Mouse (Mus musculus): ENCODE data around the gene Dnaaf1.

Gene Dnaaf1

DNA sequence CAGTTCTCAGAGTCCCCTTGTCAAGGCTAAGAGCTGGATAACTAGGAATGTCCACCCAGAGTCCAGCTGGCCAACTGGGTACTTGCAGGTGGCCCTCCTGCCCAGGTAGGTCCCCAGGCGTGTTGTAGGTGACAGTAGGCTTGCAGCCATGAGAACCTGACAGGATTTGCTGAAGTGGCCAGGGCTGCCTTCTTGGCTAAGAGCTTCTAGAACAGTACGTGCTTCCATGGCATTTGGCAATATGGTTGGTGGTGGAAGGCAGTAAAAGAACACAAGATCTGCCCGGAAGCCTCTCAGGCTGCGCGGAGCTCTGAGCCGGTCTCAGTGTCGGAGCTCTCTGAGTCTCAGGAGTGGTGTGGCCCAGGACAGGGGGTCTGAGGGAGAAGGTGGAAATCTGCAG is 49.9 kb downstream of the Dnaaf1 start:
- DNase-seq = no peak

DNA sequence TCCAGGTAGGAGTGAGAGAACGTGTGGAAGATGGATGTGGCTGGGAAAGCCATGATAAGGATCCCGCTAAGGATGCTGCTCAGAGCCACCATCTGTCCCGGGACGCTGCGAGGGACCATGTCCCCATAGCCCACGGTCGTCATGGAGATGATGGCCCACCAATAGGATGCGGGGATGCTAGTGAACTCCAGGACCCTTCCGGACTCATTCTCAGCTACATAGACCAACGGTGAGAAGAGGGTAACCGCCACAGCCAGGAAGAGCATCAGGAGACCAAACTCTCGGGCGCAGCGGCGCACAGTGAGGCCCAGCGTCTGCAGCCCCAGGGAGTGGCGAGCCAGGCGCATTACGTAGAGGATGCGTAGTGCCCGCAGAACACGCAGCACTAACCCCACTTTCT is 50.8 kb downstream of the Dnaaf1 start:
- DNase-seq = no peak

DNA sequence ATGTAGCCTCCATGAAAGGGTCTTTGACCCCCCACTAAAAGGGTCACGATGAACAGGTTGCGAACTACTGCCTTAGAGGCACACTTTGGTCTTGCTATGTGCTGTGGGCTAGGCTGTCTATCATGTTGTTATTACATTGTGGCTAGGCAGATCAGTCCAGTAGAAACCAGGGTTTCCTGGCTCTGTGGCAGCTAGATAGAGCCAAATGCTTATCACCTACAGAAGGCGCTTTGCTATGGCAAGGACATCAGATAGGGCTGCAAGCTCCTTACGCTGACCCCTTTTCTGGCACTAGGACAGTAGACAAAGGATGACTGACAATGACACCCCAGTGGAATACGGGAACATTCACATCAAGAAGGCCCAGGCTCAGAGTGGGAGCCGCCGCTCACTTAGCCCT is 52.2 kb downstream of the Dnaaf1 start:
- DNase-seq = no peak

DNA sequence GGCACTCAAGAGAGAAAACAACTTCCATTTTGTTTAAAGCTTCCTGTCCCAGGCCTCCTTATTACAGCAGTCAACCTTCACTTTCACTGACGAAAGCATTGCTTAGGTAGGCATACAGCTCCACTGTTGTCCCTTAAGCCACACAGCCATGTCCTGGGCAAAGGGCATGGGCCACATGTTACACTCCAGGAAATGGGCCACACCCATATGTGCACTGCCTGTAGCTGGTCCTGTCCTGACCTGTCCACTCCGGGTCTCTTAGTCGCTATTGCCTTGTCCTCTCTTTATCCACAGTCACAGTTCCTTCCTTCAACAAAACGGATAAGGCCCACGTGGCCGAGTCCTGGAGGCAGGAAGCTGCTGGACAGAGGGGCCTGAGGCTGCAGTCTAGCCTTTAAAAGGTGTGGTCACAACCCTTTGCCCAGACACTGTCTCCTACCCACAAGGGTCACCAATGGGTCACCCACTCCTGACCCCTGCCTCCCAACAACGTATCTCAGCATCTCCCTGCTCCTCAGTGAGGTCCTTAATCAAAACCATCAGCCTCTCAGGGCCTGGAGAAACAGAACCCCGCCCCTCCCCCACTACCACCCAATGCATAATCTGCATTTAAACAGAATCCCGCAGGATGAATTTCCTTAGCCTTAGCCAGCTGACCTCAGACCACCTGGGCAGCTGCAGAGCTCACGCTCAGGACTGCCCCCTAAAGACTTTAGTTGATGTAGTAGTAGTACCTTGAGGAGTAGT is 52.8 kb downstream of the Dnaaf1 start:
- DNase-seq = no peak

DNA sequence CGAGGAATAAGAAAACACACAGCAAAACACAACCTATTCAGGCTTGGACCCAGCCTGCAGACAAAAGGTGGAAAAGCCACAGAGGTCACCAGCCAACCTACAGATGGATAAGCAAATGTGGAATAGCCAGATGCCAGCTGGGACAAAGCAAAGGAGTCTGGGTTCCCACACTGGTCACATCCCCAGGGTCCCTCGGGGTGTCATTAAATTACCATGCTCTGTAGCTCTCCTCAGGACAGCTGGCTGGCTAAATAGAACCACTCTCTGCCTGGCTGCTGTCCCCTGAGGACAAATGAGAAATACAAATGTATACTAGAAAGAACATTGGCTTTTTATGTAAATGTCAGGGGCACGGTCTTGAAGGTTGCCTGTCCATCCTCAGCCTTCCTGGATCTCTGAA is 55.8 kb downstream of the Dnaaf1 start:
- DNase-seq = no peak

DNA sequence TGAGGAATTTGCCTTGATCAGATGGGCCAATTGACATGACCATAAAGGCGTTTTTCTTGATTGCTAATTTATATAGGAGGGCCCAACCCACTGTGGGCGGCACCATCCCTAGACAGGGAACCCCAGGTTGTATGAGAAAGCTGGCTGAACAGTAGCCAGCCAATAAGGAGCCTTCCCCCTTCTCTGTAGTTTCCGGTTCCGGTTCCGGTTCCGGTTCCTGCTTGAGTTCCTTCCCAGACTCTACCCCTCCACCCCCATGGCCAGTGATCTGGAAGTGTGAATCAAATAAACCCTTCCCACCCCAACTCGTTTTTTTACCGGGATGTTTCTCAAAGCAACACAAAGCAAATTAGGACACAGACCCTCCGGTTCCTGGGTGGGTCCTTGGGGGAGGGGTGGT is 57.2 kb downstream of the Dnaaf1 start:
- DNase-seq = no peak

DNA sequence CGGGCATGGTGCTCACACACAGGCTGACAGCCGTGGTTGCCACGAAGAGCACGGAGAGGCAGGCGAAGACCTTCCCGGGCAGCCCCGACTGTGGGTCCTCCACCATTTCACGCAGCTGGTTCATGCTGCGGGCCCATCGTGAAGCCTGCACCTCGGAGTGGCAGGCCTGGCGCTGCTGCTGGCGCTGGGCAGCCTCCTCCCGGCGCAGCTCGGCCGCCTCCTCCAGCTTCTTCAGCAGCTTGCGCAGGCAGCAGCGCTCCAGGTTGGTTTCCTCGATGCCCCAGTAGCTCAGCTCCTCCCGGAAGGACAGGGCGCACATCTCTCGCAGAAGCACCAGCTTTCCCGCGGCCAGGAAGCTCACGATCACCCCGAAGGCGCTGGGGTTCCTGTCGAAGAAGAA is 57.9 kb downstream of the Dnaaf1 start:
- no peak for DNase-seq

DNA sequence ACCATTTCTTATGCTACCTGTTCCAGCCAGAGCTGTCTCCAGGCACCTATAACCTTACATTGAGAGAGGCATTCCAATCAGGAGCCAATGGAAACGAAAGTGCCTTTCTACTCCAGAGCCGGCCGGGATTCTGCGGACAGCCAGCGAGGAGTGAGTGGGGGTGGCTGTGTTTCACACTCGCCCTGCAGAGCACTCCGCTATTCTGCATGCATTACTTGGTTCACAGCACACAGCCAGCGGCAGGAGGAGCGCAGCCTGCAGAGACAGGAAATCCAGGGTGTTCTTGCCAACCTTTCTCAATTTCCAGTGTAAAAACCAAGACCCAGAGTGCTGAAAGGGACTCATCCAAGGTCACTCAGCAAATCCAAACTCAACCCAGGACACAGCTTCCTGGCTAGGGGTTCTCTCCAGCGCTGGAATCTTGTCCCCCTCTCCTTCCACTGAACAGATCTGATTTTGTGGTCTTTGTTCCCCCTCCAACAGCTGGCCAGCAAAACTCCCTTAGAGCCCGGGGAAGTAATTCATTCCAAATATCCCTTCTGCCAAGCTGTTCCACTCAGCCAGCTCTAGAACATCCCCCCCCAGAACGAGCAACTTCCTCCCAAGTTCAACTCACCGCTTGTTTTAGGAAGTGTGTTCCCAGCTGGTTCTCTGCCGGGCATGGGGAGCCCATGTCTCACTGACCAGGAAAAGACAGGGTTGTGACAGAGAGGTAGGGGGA is 59.7 kb downstream of the Dnaaf1 start:
- DNase-seq = peak; percentile 12

DNA sequence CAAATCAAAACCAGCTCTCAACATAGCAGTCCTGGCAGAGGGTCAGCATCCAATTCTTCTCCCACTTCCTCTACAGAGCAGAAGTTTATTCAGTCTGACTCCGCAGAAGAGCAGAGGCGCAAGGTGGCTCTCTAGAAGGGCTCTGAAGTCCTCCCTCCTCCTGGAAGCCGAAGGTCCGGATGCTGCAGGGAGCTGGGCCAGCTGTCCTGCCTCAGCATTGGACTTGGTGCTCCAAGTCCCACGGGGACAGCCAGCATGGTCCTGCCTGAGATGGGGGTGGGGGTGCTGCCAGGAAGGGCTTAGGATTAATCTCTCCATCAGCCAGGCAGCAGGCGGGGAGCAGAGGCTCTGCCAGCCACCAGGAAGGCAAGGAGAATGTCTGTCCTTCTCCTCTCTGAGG is 60.3 kb downstream of the Dnaaf1 start, which contains the start of gene Kcng4:
Gene Kcng4 (minus strand): TSS at position 303 of the 400 bp plus-strand sequence.
- peak; percentile 16 for DNase-seq

DNA sequence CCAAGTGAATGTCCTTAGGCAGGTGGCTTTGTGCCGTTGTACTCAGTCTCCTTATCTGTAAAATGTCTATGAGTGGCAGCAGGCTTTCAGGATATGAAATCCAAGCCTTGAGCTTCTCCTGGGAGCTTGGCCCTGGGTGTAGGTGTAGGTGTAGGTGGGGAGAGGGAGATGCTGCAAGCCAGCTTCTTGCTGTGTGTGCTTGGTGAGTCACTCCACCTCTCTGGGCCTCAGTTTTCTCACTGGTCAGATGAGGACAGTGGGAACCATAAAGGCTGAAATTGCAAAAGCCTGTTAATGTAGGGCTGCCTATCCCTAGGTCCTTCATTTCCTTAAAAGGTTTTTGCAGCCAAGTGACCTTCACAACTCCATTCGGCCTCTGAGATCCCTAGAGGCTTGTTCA is 60.9 kb downstream of the Dnaaf1 start:
- no peak for DNase-seq

DNA sequence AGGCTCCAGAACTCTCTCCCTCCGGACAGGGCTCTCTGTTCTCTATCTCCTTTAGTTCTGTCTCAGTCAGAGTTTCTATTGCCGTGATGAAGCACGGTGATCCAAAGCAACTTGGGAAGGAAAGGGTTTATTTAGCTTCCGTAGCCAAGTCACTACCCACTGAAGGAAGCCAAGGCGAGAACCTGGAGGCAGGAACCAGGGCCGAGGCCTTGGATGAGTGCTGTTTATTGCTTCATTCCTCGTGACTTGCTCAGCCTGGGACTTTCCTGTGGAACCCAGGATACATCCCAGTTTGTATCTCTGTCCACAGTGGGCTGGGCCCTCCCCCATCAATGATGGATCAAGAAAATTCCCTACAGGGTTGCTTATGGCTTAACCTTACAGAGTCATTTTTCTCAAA is 61.7 kb downstream of the Dnaaf1 start:
- no peak for DNase-seq

DNA sequence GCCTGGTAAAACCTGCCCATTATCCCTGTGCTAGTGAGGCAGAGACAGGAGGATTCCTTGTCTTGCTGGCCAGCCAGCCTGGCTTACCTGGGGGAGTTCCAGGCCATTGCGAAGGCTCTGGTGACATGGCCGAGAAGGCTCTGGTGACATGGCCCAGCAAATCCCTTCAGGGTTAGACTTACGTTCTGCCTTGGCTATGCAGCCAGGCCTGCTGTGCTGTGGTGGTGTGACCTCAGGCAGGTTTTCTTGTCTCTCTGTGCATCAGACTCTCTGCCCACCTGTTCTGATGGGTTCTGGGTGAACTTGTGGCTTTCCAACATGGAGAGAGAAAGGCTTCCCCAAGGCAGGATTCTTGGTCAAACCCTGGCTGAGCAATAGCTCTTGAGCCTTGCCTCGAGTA is 62.3 kb downstream of the Dnaaf1 start:
- no peak for DNase-seq

DNA sequence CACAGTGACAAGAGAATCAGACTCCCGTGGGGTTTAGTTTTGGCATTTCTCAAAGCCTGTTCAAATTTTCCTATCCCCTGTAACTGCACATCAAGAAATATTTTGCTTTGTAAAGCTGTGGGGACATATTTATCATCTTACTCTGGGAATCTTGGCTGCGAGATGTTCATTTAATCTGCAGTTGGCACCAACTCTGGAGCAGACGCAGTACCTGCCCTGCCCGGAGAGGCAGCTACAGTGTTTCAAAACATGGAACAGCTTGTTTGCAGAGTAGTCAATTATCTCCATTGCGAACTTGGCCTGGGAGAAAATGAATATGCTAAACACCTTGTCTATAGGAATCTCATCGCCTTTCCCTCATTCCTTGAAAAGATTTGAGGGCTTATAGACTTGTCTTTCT is 63.2 kb downstream of the Dnaaf1 start:
- no peak for DNase-seq

DNA sequence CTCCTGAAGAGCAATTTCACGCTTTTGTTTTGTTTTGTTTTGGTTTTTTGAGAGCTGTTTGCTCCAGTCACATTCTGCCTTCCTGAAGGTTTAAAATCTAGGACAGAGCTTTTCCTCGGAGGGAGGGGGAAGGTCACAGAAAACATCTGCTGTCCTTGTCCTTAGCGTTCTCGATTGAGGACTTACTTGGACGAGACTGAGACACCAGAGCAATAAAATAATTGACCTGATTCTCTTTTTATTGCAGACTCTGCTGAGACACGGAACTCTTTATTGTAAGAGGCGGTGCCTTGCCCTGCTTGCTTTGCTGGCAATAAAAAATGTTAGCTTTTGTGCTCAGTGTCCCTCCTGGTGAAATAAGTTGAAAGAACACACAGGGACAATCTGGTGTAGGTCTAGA is 64.8 kb downstream of the Dnaaf1 start:
- no peak for DNase-seq

DNA sequence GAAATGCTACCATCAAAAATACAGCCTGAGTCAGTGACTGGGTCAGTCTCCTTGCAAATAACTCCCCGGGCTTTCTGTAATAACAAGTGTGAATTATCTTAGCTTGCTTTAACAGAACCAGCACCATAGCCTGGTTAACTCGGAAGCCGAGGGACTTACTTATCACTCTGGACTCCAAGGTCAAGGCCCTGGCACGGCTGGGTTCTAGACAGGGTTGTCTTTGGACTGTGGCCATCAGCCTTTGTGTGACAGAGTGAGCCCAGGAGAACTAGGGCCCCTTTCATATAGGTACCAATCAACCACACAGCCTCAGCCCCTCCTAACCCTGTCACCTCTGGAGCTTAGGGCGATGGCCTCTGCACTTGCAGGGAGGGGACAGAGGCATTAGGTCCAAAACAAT is 66.0 kb downstream of the Dnaaf1 start:
- no peak for DNase-seq

DNA sequence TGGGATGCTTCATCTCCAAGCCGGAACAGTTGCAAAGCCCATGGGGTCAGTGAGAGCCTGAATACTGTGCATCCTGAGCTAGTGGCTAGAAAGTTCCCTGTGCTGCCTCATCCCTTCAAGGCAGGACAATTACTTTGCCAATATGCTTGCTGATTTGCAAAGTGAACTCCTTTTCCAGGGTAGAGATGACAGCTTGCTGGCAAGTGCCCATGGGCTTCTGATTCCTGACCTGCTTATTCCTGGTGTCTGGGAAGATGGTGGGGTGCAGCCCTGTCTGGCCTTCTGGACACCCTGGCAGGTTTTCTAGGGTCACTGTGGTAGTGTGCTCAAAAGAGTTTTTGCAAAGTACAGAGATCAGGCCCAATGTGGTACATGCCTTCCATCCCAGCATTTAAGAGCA is 67.9 kb downstream of the Dnaaf1 start:
- DNase-seq = no peak

DNA sequence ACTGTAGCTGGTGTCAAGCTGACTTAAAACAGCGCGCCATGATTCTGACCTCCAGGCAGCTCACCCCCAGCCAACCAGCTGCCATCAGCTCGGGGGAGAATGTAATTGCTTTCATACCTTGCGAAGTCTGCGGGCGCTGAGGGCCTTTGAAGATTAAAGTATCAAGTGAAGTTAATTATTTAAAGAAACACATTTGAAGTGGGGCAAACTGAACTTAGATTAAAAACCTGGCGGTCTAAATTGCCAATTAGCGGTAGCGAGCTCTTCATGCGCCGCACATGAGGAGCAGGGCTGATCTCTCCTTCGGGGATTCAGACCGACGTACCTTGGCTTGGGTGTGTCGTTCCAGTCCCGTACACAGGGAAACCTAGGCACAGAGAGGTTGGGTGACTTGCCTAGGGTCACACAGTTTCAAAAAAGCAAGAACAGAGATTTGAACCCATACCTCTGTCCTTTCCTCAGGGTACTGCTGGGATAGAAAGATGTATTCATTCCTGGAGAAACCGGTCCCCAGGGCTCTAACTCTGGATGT is 69.5 kb downstream of the Dnaaf1 start:
- no peak for DNase-seq

DNA sequence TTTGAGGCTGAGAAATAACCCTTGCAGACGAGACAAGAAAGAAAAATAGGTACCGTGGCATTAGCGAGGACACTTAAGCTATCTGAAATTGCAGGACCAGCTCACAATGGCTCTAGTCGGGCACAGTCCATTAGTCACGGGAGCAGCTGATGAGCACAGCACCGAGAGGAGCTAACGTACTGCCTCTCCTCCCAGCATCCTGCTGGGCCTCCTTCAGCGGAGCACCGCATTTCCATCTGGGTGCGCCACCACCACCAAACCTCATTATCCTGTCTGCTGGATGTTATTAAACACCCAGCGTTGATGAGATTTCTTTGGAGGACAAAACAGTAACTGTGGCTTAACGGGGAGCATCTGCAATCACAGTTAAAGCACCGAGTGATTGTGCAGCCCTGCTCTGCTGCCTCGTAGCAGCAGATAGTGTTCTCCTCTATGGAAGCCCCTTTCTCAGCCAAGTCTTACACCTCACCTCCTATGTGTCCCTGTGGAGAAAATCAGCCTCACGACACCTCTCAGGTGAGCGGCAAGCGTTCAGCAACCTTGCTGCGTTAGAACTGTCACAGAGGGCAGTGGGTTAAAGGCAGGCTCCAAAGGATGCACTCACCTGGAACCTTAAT is 70.1 kb downstream of the Dnaaf1 start:
- no peak for DNase-seq

DNA sequence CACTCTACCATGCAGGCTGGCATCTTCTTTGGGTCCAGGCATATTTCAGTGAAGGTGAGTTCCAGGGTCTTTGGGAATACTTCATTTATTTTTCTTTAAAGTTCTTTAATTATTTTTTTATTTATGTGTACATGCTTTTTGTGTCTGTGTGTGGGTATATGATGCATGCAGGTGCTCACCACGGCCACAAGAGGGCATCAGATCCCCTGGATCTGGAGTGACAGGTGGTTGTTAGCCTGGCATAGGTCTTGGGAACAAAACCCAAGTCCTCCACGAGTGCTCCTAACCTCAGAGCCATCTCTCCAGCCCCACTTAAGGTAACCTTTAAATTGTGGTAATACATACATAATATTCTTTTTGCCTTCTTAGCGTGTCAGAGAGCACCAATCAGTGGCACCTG is 71.2 kb downstream of the Dnaaf1 start:
- no peak for DNase-seq

DNA sequence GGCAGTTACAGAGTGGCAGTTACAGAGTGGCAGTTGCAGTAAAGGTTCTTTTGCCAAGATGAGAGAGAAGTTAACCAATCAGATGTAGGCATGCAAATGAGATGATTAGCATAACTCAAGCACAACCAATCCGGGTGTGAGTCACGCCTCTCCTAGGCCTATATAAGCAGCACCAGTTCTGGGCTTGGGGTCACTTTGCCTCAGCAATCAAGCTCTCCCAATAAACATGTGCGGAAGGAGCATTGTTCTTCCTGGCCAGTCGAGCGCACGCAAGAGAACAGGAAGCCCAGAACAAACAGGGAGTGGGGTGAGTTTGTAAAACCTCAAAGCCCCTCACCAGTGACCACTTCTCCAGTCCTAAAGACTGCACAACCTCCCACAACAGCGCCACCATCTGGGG is 71.8 kb downstream of the Dnaaf1 start:
- no peak for DNase-seq
